Mouse (Mus musculus) hindbrain, embryonic 16.5 days (tissue): Measurements from ENCODE around the gene Ripor2. TPM values are rescaled to one million over a fixed set of nuclear protein-coding genes. Genes with fewer than 3 reads are reported as not detected.

Source experiments
- ATAC-seq: fragments of 200-750 bp; cut with Nextera tagmentation; 2 replicates; pipeline ENCODE4 v1.8.0; 2017; ENCODE audit warnings: moderate TSS enrichment, moderate library complexity
- H3K27ac ChIP-seq: fragments of 300-500 bp; sonication (generic); 2 replicates; pipeline ENCODE4 v1.5.1; 2014; ENCODE audit warnings: low read depth, mild to moderate bottlenecking, control low read depth, low read length, moderate library complexity
- H3K27me3 ChIP-seq: fragments of 300-500 bp; sonication (generic); replicated peaks from 2 replicates; pipeline ENCODE4 v1.6.1; 2014; ENCODE audit warnings: low read length; ENCODE audit not compliant: control insufficient read depth, insufficient read depth
- H3K36me3 ChIP-seq: fragments of 300-500 bp; sonication (generic); 2 replicates; pipeline ENCODE4 v1.6.1; 2014; ENCODE audit warnings: mild to moderate bottlenecking, low read length, moderate library complexity, mixed read lengths; ENCODE audit not compliant: control insufficient read depth, insufficient read depth
- H3K4me1 ChIP-seq: fragments of 300-500 bp; sonication (generic); 2 replicates; pipeline ENCODE4 v1.6.1; 2014; ENCODE audit warnings: low read depth, low read length; ENCODE audit not compliant: control insufficient read depth, insufficient read depth
- H3K4me2 ChIP-seq: fragments of 300-500 bp; sonication (generic); 2 replicates; pipeline ENCODE4 v1.6.1; 2014; ENCODE audit warnings: mild to moderate bottlenecking, low read length, control low read depth, moderate library complexity
- H3K4me3 ChIP-seq: fragments of 300-500 bp; sonication (generic); 2 replicates; pipeline ENCODE4 v1.5.1; 2014; ENCODE audit warnings: mild to moderate bottlenecking, low read length, control low read depth, moderate library complexity
- H3K9ac ChIP-seq: fragments of 300-500 bp; sonication (generic); 2 replicates; pipeline ENCODE4 v1.6.1; 2014; ENCODE audit warnings: low read depth, mild to moderate bottlenecking, control low read depth, low read length, moderate library complexity
- H3K9me3 ChIP-seq: fragments of 300-500 bp; sonication (generic); 2 replicates; pipeline ENCODE4 v1.6.1; 2014; ENCODE audit warnings: mild to moderate bottlenecking, low read length, moderate library complexity; ENCODE audit not compliant: control insufficient read depth
- WGBS: fragments of 180-500 bp; shearing (Covaris S2); extraction: QIAGEN DNeasy Blood & Tissue Kit; methylation state at CpG from one replicate; pipeline ENCODE4 v1.1.7; 2014; 5-methylcytosine and 5-hydroxymethylcytosine counted together
- polyA plus RNA-seq: library from polyadenylated mRNA; unstranded; fragments of >200 nt; fragmentation: Nextera tagmentation; extraction: Ambion mirVana; gene quantifications from 2 replicates; pipeline ENCODE4 v1.2.1, GENCODE M21; 2015

The Ripor2 gene
- polyA plus RNA-seq, 1 experiment from 2014 or later = 19.1 TPM

DNA sequence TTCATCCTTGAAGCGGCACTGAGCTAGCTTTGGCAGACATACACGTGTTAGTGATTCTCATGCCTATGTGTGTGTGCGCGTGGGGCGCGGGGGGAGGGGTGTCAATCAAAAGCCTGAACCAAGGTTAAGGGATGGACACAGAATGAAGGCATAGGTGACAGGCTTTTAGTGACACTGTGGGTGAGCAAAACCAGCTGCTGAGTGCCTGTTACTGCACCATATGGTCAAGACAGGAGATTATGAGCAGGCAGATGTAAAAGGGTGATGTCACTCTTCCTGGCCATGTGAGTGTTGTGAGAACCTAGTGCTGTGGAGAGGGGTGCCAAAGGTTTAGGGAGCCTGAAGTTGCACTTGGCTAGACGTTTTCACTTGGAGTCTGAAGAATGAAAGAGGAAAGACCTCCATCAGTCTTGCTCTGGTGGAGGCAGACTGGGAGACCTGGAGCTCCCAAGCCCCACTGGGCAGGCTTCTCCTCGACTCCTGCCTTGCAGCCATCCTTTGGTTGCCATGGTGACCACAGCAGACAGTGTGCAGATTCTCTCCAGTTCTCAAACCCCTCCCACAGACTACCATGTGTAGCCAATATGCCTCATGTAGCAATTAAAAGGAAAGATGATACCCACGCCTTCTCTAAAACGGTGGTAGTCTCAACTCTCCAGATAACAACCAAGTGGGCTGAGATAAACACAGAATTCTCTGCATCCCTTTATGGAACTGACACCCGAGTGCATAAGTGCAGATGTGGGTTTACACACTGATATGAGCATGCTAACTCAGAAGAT is 5.5 kb upstream of the Ripor2 start:
- H3K27me3 ChIP-seq = no peaks in the 10 kb centered on the region
- H3K9me3 ChIP-seq = no peaks in the 10 kb centered on the region
- peak overlapping the region; percentile 21 for H3K4me2 ChIP-seq
- no peaks in the 10 kb centered on the region for H3K36me3 ChIP-seq
- peak overlapping the region; percentile 15 for H3K9ac ChIP-seq
- peaks cover 12% of the 10 kb centered on the region for H3K4me1 ChIP-seq
- peak; percentile 97 for ATAC-seq
- H3K27ac ChIP-seq = peak overlapping the region; percentile 63
- 45% methylated on average over 11 of the region's 11 CpGs for WGBS
- H3K4me3 ChIP-seq = no peak overlapping the region

DNA sequence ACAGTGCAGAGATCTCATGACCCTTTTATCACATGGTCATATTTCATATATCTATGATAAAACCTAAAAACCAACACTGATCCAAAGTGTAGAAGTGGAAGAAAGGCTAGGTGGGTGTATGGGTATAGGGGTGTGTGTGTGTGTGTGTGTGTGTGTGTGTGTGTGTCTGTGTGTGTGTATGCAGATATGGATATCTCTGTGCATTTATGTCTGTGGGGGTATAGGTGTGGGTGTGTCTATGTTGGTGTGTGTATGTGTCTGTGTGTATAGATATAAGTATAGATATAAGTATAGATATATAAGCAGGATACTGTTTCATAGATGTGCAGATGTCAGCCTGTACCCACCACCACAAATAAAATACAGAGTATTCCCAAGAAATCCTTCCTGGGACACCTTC is 3.7 kb upstream of the Ripor2 start:
- H3K4me3 ChIP-seq = no peak overlapping the region

DNA sequence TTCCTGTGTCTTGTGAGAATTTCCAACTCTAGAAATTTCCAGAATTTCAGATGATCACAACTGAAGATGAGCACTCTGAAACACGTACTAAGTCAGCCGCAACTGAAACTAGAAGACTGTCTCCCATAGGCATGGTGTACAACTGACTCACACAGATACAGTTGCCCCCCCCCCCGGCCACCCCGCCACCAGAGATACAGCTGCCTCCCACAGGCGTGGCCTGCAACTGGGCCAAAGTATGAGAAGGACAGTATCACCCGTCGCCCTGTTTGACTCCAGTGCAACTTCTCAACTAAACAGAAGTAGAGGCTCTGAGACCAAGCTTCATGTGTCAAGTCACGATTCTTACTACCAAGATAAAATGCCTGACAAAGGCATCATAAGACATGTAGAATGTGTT is 1.2 kb upstream of the Ripor2 start:
- Histone ChIP-seq H3K9ac (no peak overlapping the region), H3K27me3 (no peaks in the 10 kb centered on the region), H3K27ac (no peak overlapping the region), H3K9me3 (no peaks in the 10 kb centered on the region), H3K36me3 (no peaks in the 10 kb centered on the region), H3K4me1 (peaks cover 12% of the 10 kb centered on the region), H3K4me3 (no peak overlapping the region), H3K4me2 (no peak overlapping the region)
- WGBS = 89% methylated on average over 8 of the region's 8 CpGs
- ATAC-seq = no peak

More for the DNA sequence above, 3.7 kb upstream of the Ripor2 start:
- Histone ChIP-seq H3K9me3 (no peaks in the 10 kb centered on the region), H3K4me2 (no peak overlapping the region), H3K36me3 (no peaks in the 10 kb centered on the region), H3K4me1 (peaks cover 12% of the 10 kb centered on the region), H3K9ac (no peak overlapping the region), H3K27me3 (no peaks in the 10 kb centered on the region), H3K27ac (no peak overlapping the region)
- ATAC-seq = no peak

DNA sequence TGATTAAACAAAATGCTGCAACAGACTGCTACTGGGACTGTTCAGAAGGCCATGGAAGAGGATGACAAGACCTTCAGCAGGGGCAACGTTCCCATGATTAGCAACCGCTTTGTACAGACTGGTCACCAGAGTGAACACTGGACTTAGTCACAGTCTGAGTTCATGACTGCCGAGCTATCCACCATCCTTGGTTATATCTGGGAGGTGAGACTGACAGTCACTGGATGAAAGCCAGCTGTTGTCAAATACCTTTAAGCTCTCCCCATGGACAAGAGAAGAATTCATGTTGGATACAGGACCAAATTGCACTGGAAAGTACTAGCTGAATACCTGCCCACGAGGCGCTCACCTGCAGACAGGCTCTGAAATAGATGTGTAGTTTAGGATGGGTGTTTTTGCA is 2.4 kb downstream of the Ripor2 start:
- no peak overlapping the region for H3K4me2 ChIP-seq
- H3K27ac ChIP-seq = no peak overlapping the region
- no peaks in the 10 kb centered on the region for H3K4me1 ChIP-seq
- ATAC-seq = no peak
- H3K4me3 ChIP-seq = no peak overlapping the region
- H3K27me3 ChIP-seq = no peaks in the 10 kb centered on the region
- H3K9me3 ChIP-seq = no peaks in the 10 kb centered on the region
- H3K9ac ChIP-seq = no peak overlapping the region
- H3K36me3 ChIP-seq = no peaks in the 10 kb centered on the region
- WGBS = 90% methylated on average over 5 of the region's 5 CpGs

DNA sequence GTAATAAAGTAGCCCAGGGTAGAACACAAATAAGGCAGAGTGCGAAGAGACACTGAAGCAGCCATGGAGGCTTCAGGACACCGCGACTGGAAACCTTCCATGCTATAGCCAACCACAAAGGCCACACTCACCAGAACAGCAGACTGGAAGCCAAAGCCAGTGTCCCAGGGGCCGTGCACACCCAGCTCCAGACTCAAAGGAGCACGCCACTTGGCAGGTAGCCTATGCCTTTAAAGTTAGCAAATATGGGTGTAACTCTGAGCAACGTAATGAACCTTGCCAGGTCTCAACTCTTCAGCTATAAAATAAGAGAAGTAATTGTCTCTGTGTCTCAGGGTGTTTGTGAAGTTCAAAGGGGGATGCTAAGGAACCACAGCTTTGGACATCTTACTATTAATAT is 2.9 kb downstream of the Ripor2 start:
- ATAC-seq = no peak
- 88% methylated on average over 6 of the region's 6 CpGs for WGBS

DNA sequence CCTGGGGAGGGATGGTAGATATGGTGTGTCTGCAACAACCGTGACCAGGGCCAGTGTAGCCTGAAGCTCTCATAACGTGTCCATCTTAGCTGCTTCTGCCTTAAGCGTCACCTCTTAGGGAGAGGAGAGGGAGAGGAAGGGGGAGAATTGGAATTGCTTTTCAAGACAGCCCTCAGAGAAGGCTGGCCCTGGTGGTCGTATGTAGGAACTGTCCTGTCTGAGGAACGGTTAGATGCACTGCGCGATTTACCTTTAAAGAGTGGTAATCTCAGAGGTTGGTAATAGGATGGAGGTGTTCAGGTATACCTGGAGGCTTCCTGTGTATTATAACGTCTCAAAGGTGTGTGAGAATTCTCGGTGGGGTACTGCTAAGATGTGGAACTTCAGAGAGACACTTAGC is 3.4 kb downstream of the Ripor2 start:
- H3K27me3 ChIP-seq = no peaks in the 10 kb centered on the region
- no peak for ATAC-seq
- H3K9ac ChIP-seq = no peak overlapping the region
- H3K36me3 ChIP-seq = no peaks in the 10 kb centered on the region
- no peak overlapping the region for H3K27ac ChIP-seq
- no peaks in the 10 kb centered on the region for H3K9me3 ChIP-seq
- no peak overlapping the region for H3K4me2 ChIP-seq
- H3K4me1 ChIP-seq = no peaks in the 10 kb centered on the region
- H3K4me3 ChIP-seq = no peak overlapping the region
- 71% methylated on average over 9 of the region's 9 CpGs for WGBS

More for the DNA sequence above, 2.9 kb downstream of the Ripor2 start:
- Histone ChIP-seq H3K4me3 (no peak overlapping the region), H3K4me2 (no peak overlapping the region), H3K4me1 (no peaks in the 10 kb centered on the region), H3K36me3 (no peaks in the 10 kb centered on the region), H3K9ac (no peak overlapping the region), H3K27me3 (no peaks in the 10 kb centered on the region), H3K9me3 (no peaks in the 10 kb centered on the region), H3K27ac (no peak overlapping the region)

DNA sequence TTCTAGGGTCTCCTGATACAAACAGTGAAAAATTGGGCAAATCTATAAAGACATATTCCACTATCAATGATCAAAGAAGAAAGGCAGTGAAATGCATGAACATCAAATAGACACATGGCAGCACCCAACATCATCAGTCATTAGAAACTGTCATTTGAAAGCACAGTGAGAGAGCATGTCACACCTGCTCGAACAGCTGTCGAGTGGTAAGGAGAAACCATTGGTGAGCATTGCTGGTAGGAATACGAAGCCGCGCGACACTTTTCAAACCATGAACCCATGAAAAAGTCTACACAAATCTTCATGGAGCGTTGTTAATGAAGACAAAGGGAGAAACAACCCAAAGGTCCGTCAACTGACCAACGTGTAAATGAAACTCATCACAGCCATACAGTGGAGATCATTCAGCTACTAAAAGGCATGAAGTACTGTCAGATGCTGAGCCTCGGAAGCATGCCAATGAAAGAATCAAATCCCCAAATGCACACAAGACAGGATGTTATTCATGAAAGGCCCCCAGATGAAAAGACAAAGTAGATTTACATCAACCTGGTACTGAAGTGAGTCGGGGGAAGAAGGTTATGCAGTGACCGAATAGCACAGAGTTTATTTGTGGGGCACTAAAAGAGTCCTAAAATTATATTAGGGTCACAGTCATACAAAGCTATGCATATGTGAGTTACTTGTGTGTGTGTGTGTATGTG is 5.4 kb downstream of the Ripor2 start:
- no peak overlapping the region for H3K9ac ChIP-seq
- H3K36me3 ChIP-seq = no peaks in the 10 kb centered on the region
- no peak for ATAC-seq
- whole genome bisulfite sequencing = 86% methylated on average over 12 of the region's 12 CpGs
- H3K27ac ChIP-seq = no peak overlapping the region
- H3K4me3 ChIP-seq = no peak overlapping the region
- no peaks in the 10 kb centered on the region for H3K27me3 ChIP-seq
- no peaks in the 10 kb centered on the region for H3K9me3 ChIP-seq
- no peak overlapping the region for H3K4me2 ChIP-seq
- H3K4me1 ChIP-seq = no peaks in the 10 kb centered on the region

DNA sequence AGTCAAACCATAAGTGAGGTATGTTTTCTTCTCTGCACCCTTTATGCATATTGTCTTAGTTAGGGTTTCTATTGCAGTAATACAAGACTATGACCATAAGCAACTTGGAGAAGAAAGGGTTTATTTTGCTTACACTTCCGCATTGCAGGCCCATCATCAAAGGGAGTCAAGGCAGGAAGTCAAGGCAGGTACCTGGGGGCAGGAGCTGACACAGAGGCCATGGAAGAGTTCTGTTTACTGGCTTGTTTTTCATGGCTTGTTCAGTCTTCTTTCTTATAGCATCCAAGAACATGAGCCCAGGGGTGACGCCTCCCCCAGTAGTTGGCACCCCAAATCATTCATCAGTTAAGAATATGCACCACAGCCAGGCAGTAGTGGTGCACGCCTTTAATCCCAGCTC is 6.6 kb downstream of the Ripor2 start:
- Histone ChIP-seq H3K27ac (no peak overlapping the region), H3K4me3 (no peak overlapping the region), H3K9me3 (no peaks in the 10 kb centered on the region), H3K36me3 (no peaks in the 10 kb centered on the region), H3K27me3 (no peaks in the 10 kb centered on the region), H3K4me1 (no peaks in the 10 kb centered on the region), H3K9ac (no peak overlapping the region), H3K4me2 (no peak overlapping the region)
- no peak for ATAC-seq
- WGBS = 94% methylated on average over 3 of the region's 3 CpGs

DNA sequence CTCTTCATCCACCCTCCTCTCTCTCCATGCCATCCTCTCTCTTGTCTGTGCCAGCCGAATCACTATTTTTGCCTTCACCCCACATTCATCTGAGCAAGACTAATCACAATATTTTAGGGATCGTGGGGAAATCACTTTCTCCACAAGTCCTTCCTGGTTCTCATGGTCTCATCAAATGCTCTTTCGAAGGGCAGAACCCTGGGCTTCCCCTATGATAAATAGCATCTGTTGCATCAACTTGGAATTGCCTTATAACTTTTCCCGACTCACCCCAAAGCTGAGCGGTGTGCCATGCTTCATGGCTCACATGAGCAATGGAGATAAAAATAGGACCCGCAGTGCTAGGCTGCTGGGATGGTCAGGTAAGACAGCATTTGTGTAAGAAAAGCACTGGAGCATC is 9.7 kb downstream of the Ripor2 start:
- Histone ChIP-seq H3K4me1 (no peaks in the 10 kb centered on the region), H3K4me3 (no peak overlapping the region), H3K27ac (no peak overlapping the region), H3K27me3 (no peaks in the 10 kb centered on the region), H3K9me3 (no peaks in the 10 kb centered on the region), H3K9ac (no peak overlapping the region), H3K36me3 (no peaks in the 10 kb centered on the region), H3K4me2 (no peak overlapping the region)
- no peak for ATAC-seq
- WGBS = 94% methylated on average over 6 of the region's 6 CpGs
